Mouse (Mus musculus) left cerebral cortex, adult 9 months (tissue): ENCODE measurements around the gene Hunk.

ENCODE experiments used
- DNase-seq, 2 experiments: peaks; one replicate each; pipeline ENCODE4 v3.0.0; 2022; ENCODE audit warnings: low spot score in 2 of 2

Gene Hunk

DNA sequence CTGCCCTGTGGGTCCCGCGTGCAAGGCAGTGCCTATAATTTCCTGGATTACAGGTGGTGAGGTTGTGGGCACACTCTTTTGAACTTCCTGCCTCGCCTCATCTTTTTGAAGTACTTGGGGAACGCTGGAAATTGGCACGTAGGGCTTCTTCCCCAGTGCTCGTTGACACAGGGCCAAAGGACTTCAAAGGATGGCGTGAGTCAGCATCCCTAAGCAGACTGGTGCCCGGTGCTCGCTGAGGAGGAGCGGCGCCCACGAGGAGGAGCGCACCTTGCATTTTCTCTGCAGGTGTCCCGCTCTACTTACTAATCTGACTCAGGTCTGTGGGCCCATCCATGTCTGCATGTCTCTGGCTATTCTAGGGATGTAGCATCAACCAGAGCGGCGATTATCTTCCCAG, 4.9 kb downstream of the Hunk start:
- DNase-seq = no peak

DNA sequence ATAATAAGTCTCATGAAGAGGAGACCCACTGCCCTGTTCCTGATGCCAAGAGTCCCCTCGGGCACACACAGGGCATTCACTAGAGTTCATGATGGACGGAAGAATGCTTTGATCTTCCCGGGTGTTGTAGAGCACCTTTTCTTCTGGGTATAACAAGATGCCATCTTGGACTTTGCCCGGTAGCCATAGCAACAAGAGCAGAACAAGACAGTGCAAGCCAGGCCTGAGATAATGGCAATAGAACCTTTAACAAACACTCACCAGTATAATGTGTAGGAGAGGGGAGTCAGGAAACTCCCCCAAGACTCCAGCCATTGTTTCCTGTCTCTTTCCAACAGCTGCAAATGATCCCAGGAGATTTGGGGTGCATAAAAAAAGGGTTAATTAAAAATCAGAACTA, 8.9 kb downstream of the Hunk start:
- no peak for DNase-seq

DNA sequence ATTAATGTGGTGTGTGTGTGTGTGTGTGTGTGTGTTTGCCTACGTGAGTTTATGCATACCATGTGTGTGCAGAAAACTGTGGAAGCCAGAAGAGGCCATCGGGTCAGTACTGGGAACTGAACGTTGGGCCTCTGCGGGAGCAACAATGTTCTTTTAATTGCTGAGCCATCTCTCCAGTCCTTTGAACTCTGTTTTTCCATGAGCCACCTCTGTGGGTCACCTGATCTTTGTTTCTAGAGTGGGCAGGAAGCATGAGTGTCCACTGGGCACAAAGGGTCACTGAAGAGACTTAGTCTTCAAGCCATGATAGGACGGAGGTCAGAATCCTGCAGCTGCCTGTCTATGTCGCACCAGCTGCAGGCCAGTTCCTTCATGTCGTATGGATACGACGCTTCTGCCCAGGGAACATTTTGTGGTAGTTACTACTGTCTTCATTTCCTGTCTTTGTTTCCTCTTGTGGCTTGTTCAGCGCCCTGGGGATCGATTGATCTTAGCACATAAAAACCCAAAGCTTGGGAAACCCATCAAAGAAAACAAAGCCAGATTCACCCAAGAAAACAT, 10.3 kb downstream of the Hunk start:
- no peak for DNase-seq

DNA sequence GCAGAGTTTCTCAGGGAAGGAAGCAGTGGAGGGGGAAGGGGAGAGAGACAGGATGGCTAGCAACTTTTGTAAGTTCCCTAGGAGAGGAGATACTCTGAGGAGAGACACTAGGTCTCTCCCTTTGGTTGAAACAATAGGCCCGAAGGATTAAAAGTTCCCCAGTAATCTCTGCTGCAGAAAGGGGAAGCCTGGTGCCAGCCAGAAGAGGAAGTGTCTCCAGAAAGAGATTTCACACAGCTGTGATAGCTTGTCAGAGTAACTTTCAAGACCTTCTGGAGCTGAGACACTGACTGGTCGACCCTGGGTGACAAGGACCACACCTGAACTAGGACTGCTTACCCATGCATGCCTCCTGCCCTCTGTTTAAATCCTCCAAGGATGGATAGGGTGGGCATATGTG, 11.1 kb downstream of the Hunk start:
- DNase-seq = no peak

DNA sequence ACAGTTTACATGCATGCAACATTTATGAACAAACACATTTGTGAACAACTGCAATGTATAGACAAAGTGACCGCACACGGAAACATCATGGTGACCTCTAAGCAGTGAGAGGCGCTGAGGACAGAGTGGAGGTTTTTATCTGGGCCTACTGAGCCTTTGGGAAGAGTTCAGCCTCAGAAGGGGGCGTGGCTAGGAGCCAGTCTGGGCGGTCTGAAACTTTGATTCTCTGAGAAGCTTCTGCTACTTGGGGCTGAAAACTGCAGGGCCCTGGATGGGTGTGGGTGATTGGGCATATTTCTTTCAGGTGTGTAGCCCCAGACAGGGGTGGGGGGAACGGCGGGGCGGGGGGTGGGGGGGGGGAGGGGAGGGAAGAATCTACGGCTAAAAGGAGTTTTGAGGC, 14.5 kb downstream of the Hunk start:
- DNase-seq = no peak

DNA sequence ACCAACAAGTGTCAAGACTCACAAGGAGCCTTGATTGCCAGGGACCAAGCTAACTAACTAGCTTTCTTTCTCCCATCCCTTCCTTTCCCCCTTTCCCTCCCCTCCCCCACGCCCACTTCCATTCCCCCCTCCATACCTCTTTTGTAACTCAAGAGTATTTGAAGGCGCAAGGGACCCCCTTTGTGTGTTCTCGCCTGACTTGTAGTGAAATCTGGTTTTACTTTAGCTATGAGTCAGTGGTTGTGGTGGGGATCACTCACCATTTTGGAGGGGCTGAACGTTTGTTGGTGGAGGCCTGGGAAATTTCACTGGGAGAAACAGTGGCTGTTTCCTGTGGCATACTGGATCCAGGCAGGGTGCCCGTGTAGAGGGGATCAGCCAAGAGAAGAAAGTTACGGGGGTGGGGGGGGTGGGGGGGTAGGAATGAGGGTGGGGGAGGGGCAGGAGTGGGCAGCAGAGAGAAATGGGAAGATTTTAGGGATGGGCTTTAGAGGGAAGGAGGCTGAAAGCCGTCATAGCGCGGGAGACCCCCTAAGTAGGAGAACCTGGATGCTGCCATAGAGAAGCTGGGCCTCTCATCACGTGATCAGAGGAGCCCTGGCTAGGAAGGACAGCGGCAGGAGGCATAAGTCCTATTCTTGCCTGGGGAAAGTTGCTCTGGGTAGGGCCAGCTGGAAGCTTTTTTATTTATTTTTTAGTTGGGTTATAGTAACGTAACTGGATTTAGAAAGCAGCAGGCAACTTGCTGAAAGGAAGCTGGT, 15.3 kb downstream of the Hunk start:
- DNase-seq = no peak

DNA sequence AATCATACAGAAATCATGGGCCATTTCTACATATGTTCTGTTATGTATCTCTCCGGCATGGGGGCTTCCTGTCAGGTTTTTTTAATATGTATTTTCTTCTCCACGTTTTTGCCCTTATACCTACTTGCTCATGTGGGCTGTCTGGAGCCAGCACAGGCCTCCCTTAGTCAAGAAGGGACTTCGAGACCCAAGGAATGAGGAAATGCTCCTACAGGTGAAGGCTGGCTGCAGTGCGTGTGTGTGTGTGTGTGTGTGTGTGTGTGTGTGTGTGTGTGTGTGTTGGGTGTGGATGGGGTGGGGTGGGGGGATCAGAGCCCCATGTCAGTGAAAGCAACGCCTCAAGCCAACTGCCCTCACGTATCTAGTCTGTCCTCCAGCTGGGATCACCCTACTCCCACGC, 16.5 kb downstream of the Hunk start:
- DNase-seq = no peak

DNA sequence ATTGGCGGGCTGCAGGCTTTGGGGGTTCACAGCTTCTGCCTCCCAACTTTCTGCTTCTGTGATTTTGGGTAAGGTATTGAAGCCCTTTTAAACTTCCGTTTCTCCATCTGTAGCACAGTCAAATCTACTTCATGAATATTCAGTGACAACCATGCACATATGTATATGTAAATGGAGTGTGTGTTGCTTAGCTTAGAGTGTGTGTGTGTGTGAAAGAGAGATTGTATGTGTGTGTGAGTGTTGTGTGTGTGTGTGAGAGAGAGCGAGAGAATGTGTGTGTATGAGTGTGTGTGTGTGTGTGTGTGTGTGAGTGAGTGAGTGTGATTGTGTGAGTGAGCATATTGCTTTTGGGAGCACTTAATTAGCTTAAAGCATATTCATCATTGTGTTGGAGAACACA, 19.4 kb downstream of the Hunk start:
- no peak for DNase-seq

DNA sequence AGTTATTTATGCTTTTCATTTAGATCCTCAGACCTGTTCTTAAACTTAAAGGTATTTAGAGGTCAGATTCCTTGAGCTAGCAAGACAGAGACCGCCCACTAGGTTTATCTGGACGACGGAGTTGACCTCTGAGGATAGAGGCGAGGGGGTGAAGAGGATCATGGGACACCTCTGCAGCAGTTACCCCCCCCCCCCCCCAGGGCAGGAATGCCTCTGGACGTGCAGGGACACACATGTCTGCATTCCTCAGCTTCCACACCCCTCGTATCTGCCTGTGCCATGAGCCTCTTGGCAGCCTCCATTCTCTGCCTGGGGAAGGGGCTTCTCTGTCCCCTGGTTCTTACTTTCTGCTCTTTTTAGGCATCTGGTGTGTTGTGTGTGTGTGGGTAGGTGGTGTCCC, 19.8 kb downstream of the Hunk start:
- DNase-seq = no peak

DNA sequence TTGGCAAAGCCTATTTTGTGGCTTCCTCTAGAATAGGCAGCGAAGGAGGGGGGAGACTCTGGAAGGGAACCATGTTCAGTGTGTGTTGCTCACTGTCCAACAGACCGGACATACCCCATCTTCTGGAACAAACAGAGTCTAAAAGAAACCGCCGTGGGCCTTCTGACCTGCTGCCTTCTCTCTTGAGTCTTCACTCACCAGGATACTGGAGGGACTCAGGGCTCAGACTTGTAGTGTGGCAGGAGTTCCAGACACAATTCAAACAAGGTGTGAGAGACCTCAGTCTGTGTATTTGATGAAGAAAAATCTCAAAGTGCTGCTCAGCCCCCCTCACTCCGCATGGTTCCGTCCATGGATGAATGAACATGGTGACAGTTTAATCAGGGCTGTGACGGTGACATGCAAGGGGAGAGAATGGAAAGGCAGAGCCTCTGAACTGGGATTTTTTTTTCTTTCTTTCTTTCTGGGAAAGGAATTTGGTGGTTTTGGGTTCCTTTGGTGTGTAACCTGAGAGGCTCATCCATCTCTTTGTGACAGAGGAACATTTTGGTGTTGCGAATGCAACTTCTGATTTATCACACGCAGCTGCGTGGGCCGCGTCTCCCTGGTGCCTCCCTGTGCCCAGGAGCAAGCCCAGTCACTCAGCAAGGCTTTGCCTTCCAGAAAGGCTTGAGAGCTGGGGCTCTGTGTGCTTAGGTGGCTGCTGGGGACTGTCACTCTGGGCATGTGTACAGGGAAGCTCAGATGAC, 21.9 kb downstream of the Hunk start:
- DNase-seq = no peak

DNA sequence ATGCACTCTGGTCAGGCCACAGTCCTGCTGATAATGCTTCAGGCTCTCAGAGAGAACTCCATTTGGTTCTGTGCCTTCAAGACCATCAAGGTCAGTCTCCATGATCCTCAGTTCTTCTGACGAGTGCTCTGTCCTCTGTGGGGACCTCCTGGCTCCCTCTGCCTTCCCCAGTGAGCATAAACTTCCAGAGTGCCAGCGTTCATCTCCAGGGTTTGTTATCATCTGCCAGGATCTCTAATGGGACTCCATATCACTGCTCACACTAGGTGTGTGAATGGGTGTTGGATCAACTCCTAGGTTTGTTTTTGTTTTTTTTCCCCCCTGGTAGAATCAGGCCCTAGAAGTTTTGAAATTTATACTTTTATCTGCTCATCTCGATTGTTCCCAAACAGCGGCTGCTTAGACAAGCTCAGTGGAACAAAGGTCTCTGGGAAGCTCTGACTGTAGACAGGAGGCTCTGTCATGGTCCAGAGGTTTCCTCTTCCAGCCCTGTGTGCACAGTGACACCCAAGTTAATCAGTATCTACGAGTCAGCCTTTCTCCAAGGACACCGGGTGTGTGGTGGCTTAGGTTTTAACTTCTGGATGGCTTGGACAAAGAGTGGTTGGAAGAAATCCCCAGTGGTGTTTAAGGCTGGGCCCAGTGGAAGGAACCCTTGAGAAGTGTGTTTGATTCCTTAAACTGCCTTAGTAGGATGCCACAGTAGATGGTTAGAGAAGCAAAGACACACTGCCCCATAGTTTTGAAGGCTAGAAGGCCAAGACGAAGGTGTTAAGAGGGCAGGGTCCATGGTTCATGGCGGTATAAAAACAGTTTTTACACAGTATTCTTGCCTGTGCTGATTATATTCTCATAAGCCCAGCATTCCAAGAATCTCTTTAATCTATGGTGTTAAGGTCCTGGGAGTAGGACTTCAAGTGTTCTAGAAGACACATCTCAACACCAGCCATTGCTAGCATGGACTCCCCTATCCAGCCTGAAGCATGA, 26.6 kb downstream of the Hunk start:
- DNase-seq = no peak

DNA sequence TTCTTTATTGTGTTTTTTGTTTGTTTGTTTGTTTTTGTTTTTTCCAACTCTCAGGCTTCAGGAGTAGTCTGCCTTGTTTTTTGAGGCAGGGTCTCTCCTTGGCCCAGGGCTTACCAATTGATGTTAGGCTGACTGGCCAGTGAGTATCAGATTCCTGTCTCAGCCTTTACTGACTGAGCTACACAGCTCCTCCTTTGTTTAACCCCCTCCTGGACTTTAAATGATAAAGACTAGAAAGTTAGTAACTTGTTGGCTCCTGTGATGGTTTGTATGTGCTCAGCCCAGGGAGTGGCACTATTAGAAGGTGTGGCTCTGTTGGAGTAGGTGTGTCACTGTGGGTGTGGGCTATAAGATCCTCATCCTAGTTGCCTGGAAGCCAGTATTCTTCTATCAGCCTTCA, 30.8 kb downstream of the Hunk start:
- DNase-seq = no peak

DNA sequence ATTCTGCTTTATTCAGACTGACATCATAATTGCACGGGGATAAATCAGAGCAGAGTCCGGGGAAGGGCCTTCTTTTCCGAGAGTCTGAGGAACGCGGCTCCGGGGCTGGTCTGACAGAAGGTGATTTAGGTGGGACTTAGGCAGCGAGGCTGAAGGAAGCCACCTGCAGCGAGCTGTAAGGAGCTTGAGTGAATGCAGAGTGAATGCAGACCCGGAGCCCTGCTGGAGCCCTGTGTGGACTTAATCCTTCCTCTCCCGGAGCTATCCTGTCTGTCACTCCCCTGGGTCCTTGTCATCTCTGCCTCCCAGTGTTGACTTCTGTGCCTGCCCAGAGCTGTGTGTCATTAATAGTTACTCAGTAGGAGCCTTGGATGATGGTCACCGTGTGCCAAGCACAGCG, 32.8 kb downstream of the Hunk start:
- no peak for DNase-seq

DNA sequence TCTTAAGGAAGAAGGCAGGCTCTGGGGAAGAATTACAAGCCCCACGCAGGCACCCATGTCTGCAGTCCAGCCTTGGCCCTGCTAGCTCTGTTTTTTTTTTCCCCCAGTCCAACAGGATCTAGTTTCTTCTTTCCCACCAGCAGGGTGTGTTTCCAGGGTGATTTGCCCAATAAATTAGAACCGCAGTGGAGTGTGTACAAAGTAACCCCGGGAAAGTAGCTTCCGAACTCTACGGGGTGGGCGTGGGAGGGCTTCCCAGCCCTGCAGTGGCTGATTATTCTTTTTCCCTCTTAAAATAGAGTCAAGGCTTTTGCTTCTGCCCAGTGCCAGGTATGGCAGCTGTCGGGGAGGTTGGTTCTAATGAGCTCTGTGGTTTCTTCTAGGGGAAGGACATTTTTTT, 35.3 kb downstream of the Hunk start:
- no peak for DNase-seq

DNA sequence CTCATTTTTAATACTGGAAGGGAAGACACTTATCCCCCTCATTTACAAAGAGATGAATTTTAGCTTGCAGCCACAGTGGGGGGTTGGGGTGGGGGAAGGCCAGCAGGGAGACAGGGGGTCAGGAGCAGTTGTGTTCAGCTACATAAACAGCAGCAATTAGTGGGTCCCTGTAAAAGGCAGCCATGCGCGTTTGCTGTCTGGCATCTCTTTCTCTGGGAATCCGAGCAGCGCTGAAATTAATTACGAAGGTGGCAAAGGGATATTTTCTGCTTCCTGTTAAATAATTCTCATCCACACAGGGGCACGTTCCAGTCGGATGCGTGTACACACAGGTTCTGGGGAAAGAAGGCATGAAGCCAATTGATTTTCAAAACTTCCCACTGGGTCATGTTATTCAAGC, 35.7 kb downstream of the Hunk start:
- DNase-seq = no peak

DNA sequence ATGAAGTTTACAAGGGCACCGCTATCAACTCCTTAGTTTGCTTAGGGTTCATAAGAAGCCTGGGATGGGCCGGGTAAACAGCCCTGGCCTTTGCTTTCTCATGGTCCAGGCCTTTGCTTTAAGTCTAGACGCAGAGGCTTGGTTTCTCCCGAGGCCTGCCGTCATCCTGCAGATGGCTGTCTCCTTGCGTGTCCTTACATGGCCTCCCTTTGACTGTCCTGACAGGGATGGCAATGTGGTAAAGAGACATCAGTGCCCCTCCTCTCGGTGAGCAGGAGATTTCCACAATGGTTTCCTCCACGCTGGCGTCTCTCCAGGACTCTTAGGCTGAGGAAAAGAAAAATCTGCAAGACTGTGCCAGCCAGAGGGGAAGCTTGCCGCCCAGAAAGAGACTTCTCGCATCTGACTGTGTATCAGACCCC, 36.3 kb downstream of the Hunk start:
- DNase-seq = peak in 1 of 2 experiments; percentile 42

DNA sequence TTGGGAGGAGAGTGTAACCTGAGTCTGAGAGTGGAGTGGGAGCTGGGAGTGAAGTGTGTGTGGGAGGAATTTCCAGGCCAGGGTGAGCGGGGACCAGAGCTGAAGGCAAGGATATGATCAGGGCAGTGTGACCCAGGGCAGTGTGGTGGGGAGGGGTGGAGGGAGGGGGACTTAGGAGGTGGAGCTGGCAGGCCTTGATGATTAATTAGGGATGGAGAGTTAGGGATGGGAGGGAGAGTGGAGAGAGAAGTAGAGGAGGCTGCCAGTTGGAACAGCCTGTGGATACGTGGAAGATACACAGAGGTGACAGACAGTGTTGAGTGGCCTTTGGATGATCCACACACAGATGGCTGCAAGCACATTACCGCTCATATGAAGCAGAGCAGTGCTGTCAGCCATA, 38.1 kb downstream of the Hunk start:
- no peak for DNase-seq

DNA sequence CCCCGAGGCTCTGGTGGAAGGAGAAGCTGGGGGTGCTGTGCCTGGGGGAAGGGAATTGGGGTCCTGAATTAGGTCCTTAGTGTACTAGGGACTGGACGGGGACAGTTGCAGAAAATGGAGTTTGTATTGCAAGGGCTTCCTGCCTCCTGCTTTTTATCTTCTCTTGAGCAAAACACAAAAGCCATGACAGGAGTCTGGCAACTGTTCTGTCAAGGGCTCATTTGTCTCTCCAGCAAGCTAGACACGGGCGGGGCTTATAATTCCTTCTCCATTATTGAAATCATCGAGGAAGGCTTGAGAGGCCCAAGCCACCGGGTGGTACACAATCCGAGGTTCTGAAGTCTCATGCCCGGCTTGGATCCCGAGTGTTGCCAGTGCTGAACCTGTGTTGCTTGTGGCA, 38.6 kb downstream of the Hunk start:
- no peak for DNase-seq

DNA sequence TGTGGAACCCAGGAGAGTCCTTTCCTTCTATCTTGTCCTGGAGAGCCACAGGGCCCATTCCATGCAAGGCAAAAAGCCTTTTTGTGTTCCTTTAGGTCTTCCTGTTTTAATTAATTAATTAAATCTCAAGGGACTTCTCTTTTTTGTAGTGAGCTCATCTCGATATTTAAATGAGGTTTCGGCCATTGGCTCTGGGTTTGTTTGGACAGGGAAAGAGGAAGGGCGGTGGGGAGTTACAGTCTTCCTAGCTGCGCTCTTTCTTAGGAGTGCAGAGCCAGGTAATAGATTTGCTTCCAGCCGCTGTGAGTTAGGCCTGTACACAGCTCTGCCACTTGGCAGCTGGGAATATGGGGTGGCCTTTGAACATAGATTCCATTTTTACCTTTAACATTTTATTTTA, 40.4 kb downstream of the Hunk start:
- no peak for DNase-seq

DNA sequence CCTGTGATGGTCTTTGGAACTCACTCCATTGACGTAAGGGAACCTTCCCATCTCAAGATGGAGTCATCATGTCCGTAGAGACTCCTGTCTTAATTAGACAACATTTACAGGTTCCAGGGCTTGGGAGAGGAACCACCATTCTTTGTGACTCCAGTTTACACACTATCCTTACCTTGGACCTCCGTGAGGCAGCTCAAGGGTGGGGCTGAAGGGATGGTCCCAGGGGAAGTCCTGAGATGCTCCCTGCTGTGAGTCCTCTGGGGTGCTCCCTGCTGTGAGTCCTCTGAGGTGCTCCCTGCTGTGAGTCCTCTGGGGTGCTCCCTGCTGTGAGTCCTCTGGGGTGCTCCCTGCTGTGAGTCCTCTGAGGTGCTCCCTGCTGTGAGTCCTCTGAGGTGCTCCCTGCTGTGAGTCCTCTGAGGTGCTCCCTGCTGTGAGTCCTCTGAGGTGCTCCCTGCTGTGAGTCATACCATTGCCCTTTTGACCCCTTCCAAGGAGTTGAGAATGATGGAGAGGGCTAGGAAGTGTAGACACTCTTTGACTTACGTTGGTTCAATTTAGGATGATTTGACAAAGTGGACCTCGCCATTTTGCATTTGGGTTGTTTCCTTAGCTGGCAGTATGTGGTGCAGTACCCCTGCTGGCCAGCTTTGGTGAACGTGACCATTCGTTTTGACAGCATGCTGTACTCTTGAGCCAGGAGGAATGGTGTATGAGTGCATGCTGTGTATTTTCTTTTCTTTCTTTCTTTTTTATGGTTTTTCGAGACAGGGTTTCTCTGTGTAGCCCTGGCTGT, 42.2 kb downstream of the Hunk start:
- no peak for DNase-seq

DNA sequence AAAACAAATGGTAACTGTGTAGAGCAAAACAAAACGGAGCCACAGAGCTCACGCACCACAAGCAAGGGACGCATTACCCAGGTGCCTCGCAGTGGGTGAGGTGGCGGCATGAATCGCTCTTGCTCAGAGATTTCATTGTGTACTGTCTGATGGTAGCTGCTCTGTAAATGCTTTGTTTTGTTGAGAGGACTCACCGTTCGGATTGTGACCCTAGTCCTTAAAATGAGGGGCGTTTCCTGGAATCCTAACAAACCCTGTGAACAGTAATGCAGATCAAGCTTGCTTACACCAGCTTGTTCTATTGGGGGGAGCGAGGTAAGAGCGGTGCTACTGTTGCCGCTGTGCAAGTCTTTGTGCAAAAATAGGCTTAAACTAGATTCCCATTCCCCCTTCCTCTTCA, 47.7 kb downstream of the Hunk start:
- DNase-seq = no peak
